Mouse (Mus musculus) megakaryocyte, embryonic 14.5 days (primary cell): ENCODE data around the gene Prkce.

Experiments used
- FLI1 ChIP-seq: IDR thresholded peaks from 2 replicates; pipeline ENCODE4 v1.6.1; 2012; ENCODE audit warnings: low read length, inconsistent platforms, mixed read lengths
- GATA1 ChIP-seq: IDR thresholded peaks from 3 replicates; pipeline ENCODE4 v1.6.1; 2012; ENCODE audit warnings: mixed read lengths, low read length, inconsistent platforms, borderline replicate concordance

DNA sequence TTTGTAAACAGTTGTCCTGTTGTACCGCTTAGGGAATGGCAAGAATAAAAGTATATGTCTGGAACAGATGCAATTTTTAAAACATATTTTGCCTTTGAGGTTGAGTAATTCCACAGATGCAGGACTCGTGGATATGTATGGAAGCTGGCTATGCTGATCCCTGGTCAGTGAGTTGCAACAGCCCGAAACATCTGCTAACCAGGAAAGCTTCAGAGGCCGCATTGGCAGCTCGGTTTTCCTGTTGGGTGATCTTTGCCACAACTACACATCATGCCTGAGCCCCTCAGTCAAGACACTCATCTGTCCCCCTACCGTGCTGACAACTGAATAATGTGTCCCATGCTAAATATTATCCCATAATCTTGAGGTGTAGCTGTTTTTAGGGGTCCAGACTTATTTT, 404.6 kb downstream of the Prkce start:
- TF ChIP-seq GATA1, result no peak
- no peak for TF ChIP-seq FLI1
